Mouse (Mus musculus) ES-E14 (cell line): Measurements from ENCODE around the gene Hnrnpa3. TPM values are rescaled to one million over a fixed set of nuclear protein-coding genes. Genes with fewer than 3 reads are reported as not detected.
"Not testable (repeated sequence)": the region's sequence is repeated elsewhere in the genome, so short reads cannot be mapped to it uniquely, and the experiment has no call there.

Experiments
- DNase-seq: peaks from one replicate; pipeline ENCODE4 v3.0.0-alpha.2; 2013; ENCODE audit warnings: low read depth, low spot score
- H3K27ac ChIP-seq: 2 replicates; pipeline ENCODE4 v1.5.1; 2012; ENCODE audit warnings: low read depth, mild to moderate bottlenecking, low read length, moderate library complexity, mixed read lengths; ENCODE audit not compliant: poor library complexity, insufficient read depth, severe bottlenecking
- H3K36me3 ChIP-seq: 2 replicates; pipeline ENCODE4 v1.6.1; 2012; ENCODE audit warnings: mild to moderate bottlenecking, low read length, moderate library complexity, mixed read lengths; ENCODE audit not compliant: control insufficient read depth, poor library complexity, insufficient read depth, severe bottlenecking
- H3K4me1 ChIP-seq, 2 experiments: fragments of 150-350 bp in 1 of 2; sonication (generic) in 1 of 2; 2 replicates each; pipeline ENCODE4 v1.6.1; 2012; ENCODE audit warnings: low read length in 2 of 2, mild to moderate bottlenecking in 1 of 2, mixed read lengths in 1 of 2; ENCODE audit not compliant: control insufficient read depth in 2 of 2, insufficient read depth in 2 of 2, poor library complexity in 1 of 2
- H3K4me3 ChIP-seq, 2 experiments: fragments of 150-350 bp in 1 of 2; sonication (generic) in 1 of 2; 2 replicates each; pipeline ENCODE4 v1.5.1; 2012; ENCODE audit warnings: low read length in 2 of 2, low read depth in 1 of 2, mild to moderate bottlenecking in 1 of 2, mixed read lengths in 1 of 2; ENCODE audit not compliant: insufficient read depth in 1 of 2, poor library complexity in 1 of 2, severe bottlenecking in 1 of 2
- H3K9ac ChIP-seq: 2 replicates; pipeline ENCODE4 v1.6.1; 2012; ENCODE audit warnings: low read depth, mild to moderate bottlenecking, low read length, mixed read lengths; ENCODE audit not compliant: poor library complexity, insufficient read depth, severe bottlenecking
- H3K9me3 ChIP-seq: fragments of 150-350 bp; sonication (generic); 2 replicates; pipeline ENCODE4 v1.6.1; 2012; ENCODE audit warnings: low read depth, mild to moderate bottlenecking, low read length; ENCODE audit not compliant: control insufficient read depth, insufficient read depth
- CHD2 ChIP-seq: IDR thresholded peaks from 2 replicates; pipeline ENCODE4 v1.6.1; 2014; ENCODE audit warnings: mild to moderate bottlenecking, low read depth, low read length, inconsistent platforms
- HCFC1 ChIP-seq: IDR thresholded peaks from 2 replicates; pipeline ENCODE4 v1.6.1; 2012; ENCODE audit warnings: low read length, inconsistent platforms, borderline replicate concordance; ENCODE audit not compliant: insufficient read depth
- MAFK ChIP-seq: IDR thresholded peaks from 2 replicates; pipeline ENCODE4 v1.6.1; 2014; ENCODE audit warnings: mild to moderate bottlenecking, low read depth, low read length, inconsistent platforms; ENCODE audit not compliant: insufficient read depth
- ZC3H11A ChIP-seq: IDR thresholded peaks from 2 replicates; pipeline ENCODE4 v1.6.1; 2012; ENCODE audit warnings: low read depth, mild to moderate bottlenecking, inconsistent platforms, low read length, borderline replicate concordance
- ZNF384 ChIP-seq: IDR thresholded peaks from 2 replicates; pipeline ENCODE4 v1.6.1; 2012; ENCODE audit warnings: low read depth, low read length, inconsistent platforms
- in situ Hi-C, 2 experiments: fragments of 600-800 bp; cut with MboI; formaldehyde crosslinking; loops; one replicate each; pipeline ENCODE4 v1.15.1; 2025; ENCODE audit warnings: low sequenced_read_pairs in 2 of 2, inconsistent platforms in 1 of 2; ENCODE audit not compliant: unreplicated experiment in 2 of 2
- total RNA-seq: library from RNA; depleted of rRNA; stranded (reverse); fragments of 300-350 nt; gene quantifications from 2 replicates; pipeline ENCODE4 v1.2.3, GENCODE M21; 2012

Gene Hnrnpa3
- total RNA-seq, 1 experiment: 166 TPM

DNA sequence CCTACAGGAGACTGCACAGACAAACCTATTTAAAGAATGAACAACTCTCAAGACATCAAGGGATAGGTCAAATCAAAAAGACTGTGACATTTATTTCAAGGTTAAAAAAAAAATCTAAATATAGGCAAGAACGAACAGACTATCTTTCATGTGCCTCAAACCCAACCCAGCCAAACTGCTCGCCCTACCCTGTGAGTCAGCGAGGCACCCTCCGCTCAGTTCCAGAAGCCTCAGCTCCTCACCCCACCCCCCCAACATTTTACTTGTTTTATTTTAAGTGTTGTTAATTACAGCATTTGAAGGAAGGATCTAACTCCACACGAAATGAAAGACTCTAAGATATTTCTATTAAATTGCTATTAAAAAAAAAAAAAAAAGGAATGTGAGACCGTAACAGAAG lies 27.6 kb upstream of the Hnrnpa3 start:
- no peaks in the 10 kb centered on the region for H3K36me3 ChIP-seq
- DNase-seq: no peak
- H3K9me3 ChIP-seq: no peaks in the 10 kb centered on the region
- no peak overlapping the region for H3K27ac ChIP-seq
- H3K4me1 ChIP-seq: peaks cover 2 to 7% of the 10 kb centered on the region in 2 experiments; a peak in 3 of 4 replicates
- peak overlapping the region in 1 of 2 experiments; percentile 58; a peak in 2 of 4 replicates for H3K4me3 ChIP-seq
- no peak overlapping the region; the same call in 1 of the 2 replicates for H3K9ac ChIP-seq
- in situ Hi-C loops: no loop called here
- TF ChIP-seq CHD2: no peak
- no peak for TF ChIP-seq HCFC1
- no peak for TF ChIP-seq ZC3H11A
- TF ChIP-seq MAFK: no peak
- no peak for TF ChIP-seq ZNF384

GRCm38 (mm10) chr2:75632043-75632442 lies 27.0 kb upstream of the Hnrnpa3 start:
- Histone ChIP-seq H3K9me3 (no peaks in the 10 kb centered on the region), H3K36me3 (no peaks in the 10 kb centered on the region), H3K4me1 (peaks cover 7 to 10% of the 10 kb centered on the region in 2 experiments), H3K9ac (no peak overlapping the region), H3K27ac (no peak overlapping the region; the same call in 1 of the 2 replicates), H3K4me3 (peak overlapping the region in 1 of 2 experiments; percentile 58; a peak in 2 of 4 replicates)
- no peak for DNase-seq
- in situ Hi-C loops: no loop called here
- no peak for TF ChIP-seq ZNF384
- TF ChIP-seq MAFK: no peak
- no peak for TF ChIP-seq HCFC1
- TF ChIP-seq ZC3H11A: no peak
- no peak for TF ChIP-seq CHD2

DNA sequence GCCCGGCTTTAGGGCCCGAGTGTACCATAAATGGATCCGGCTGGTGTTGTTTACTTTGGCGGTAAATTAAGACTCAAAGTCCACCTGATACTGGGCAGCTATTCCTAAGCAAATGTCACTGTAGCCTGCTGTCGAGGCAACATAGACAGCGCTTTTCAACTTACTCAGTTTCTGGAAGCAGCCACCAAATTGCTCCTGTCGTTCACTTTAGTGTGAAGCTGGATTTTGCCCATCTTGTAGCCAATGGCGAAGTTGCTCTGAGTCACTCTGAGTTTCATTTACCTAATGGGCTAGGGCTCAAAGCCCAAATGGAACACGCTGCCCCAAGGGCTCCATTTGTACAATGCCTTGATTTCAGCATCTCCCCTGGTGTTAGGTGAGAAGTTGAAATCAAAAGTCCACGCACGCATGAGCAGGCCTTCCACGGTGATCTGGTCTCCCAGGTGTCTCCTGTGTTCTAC lies 26.3 kb upstream of the Hnrnpa3 start:
- Histone ChIP-seq H3K9ac (peak overlapping the region; percentile 50), H3K4me3 (peak overlapping the region; percentile 40 to 58), H3K36me3 (no peaks in the 10 kb centered on the region), H3K4me1 (peaks cover 7 to 12% of the 10 kb centered on the region in 2 experiments), H3K9me3 (no peaks in the 10 kb centered on the region), H3K27ac (peak overlapping the region; percentile 95)
- no peak for TF ChIP-seq MAFK
- no peak for TF ChIP-seq HCFC1
- no peak for TF ChIP-seq ZC3H11A
- TF ChIP-seq ZNF384: no peak
- TF ChIP-seq CHD2: no peak
- DNase-seq: no peak
- in situ Hi-C loops: no loop called here

GRCm38 (mm10) chr2:75633381-75633780 lies 25.7 kb upstream of the Hnrnpa3 start:
- Histone ChIP-seq H3K36me3 (no peaks in the 10 kb centered on the region), H3K4me1 (peaks cover 7 to 11% of the 10 kb centered on the region in 2 experiments), H3K9ac (no peak overlapping the region), H3K27ac (peak overlapping the region; percentile 95), H3K9me3 (no peaks in the 10 kb centered on the region), H3K4me3 (peak overlapping the region; percentile 40 to 68)
- no peak for DNase-seq
- in situ Hi-C loops: no loop called here
- TF ChIP-seq ZC3H11A (no peak), HCFC1 (no peak), MAFK (no peak), ZNF384 (no peak), CHD2 (no peak)

DNA sequence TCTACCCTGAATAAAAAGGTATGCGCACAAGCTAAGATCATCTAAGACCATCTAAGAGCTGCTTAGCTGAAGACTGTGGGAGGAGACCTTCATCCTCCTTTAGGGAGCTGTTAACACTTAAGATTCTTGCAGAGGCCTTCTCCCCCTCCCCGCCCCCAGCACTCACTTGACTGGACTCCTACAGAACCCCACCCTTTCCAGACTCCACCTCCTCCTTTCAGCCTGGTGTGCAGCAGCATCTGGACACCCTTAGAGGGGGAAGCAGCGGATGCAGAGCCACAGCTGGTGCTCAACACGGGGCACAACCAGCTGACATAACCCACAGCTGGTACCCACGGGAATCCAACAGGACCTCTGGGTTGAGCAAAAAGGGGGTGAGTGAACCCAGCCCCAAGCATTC lies 25.3 kb upstream of the Hnrnpa3 start:
- Histone ChIP-seq H3K9me3 (no peaks in the 10 kb centered on the region), H3K4me1 (peaks cover 6 to 10% of the 10 kb centered on the region in 2 experiments), H3K9ac (peak overlapping the region; percentile 76), H3K4me3 (peak overlapping the region; percentile 67 to 68), H3K27ac (peak overlapping the region; percentile 95), H3K36me3 (no peaks in the 10 kb centered on the region)
- in situ Hi-C loops: no loop called here
- TF ChIP-seq ZNF384 (0 out of 2 replicates have a peak, but pooled peaks have one; percentile 12), CHD2 (peak; percentile 32; the same call in 1 of the 2 replicates), ZC3H11A (no peak)
- peak; percentile 74 for DNase-seq

DNA sequence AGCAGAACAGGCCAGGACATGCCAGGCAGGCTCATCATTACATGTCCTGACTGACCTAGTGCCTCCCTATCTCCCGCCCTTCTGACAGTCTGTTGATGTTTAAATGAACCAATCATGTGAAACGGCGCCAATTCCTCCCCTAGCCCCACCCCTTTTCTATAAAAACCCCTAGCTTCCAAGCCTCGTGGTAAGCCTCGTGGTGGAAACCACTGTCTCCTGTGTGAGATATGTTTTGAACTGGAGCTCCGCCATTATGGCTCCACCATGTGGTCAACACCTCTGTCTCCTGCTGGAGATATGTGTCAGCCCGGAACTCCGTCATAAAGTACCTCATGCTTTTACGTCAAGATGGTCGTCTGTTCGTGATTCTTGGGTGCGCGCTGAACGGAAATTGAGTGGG lies 24.6 kb upstream of the Hnrnpa3 start:
- DNase-seq, H3K36me3 ChIP-seq, H3K9me3 ChIP-seq, in situ Hi-C loops: not testable (repeated sequence)
- peak overlapping the region; percentile 67 to 68 for H3K4me3 ChIP-seq
- H3K27ac ChIP-seq: peak overlapping the region; percentile 95
- peak overlapping the region; percentile 76; the same call in 1 of the 2 replicates for H3K9ac ChIP-seq
- H3K4me1 ChIP-seq: peaks cover 6 to 10% of the 10 kb centered on the region in 2 experiments
